Mouse (Mus musculus): ENCODE data around the gene Stx12. TPM values are rescaled to one million over a fixed set of nuclear protein-coding genes. Genes with fewer than 3 reads are reported as not detected.
A peak's percentile ranks its signal among the peaks of the same experiment; 100 is the strongest.
"Not testable (repeated sequence)": the region's sequence is repeated elsewhere in the genome, so short reads cannot be mapped to it uniquely, and the experiment has no call there.

Stx12 gene
- polyA plus RNA-seq (2014; fragmentation: Nextera tagmentation; extraction: Ambion mirVana) = 63.2 and 66.0 TPM in 2 replicates

- peak; percentile 93 for ATAC-seq (ENCODE audit: insufficient number of reproducible peaks, insufficient read depth, low FRiP score, low read depth)
- H3K27ac ChIP-seq (ENCODE audit: low read length) = peak within 1 kb of the TSS; percentile 66; the same call in 1 of the 2 replicates
- WGBS = under 1% methylated on average over 72 of the region's 72 CpGs
Measured at GRCm38 (mm10) chr4:132884064-132884843, at the start of gene Stx12. Gene Stx12, minus strand, starts transcription at chr4:132884509.

GRCm38 (mm10) chr4:132932752-132933404 lies 48.6 kb upstream of the Stx12 start:
- no peak for ATAC-seq (ENCODE audit: insufficient number of reproducible peaks, insufficient read depth, low FRiP score, low read depth)
- Histone ChIP-seq H3K4me1 (ENCODE audit: control insufficient read depth, insufficient read depth, low read length) (no peaks in the 10 kb centered on the region), H3K4me2 (replicated peaks; ENCODE audit: low read depth, low read length) (no peak overlapping the region), H3K36me3 (ENCODE audit: control insufficient read depth, insufficient read depth, low read length) (no peaks in the 10 kb centered on the region), H3K9me3 (ENCODE audit: control insufficient read depth, low read depth, low read length) (no peaks in the 10 kb centered on the region), H3K27me3 (ENCODE audit: control insufficient read depth, insufficient read depth, low read length) (no peaks in the 10 kb centered on the region), H3K27ac (ENCODE audit: low read length) (no peak overlapping the region), H3K9ac (replicated peaks; ENCODE audit: low read depth, low read length) (no peak overlapping the region), H3K4me3 (ENCODE audit: low read depth, low read length) (no peak overlapping the region)
- WGBS = 83% methylated on average over 4 of the region's 4 CpGs

More at GRCm38 (mm10) chr4:132884064-132884843, at the start of gene Stx12:
- H3K9ac ChIP-seq (replicated peaks; ENCODE audit: low read depth, low read length) = peak within 1 kb of the TSS; percentile 93
- H3K27me3 ChIP-seq (ENCODE audit: control insufficient read depth, insufficient read depth, low read length) = no peaks in the 10 kb centered on the region
- peak within 1 kb of the TSS; percentile 82 for H3K4me2 ChIP-seq (replicated peaks; ENCODE audit: low read depth, low read length)
- H3K9me3 ChIP-seq (ENCODE audit: control insufficient read depth, low read depth, low read length) = no peaks in the 10 kb centered on the region
- H3K4me1 ChIP-seq (ENCODE audit: control insufficient read depth, insufficient read depth, low read length) = peaks cover 9% of the 10 kb centered on the region; the same call in 1 of the 2 replicates
- peaks cover 7% of the 10 kb centered on the region; the same call in 1 of the 2 replicates for H3K36me3 ChIP-seq (ENCODE audit: control insufficient read depth, insufficient read depth, low read length)
- peak within 1 kb of the TSS; percentile 86 for H3K4me3 ChIP-seq (ENCODE audit: low read depth, low read length)

GRCm38 (mm10) chr4:132930784-132931183 lies 46.5 kb upstream of the Stx12 start:
- Histone ChIP-seq H3K27ac (ENCODE audit: low read length) (no peak overlapping the region), H3K4me1 (ENCODE audit: control insufficient read depth, insufficient read depth, low read length) (no peaks in the 10 kb centered on the region), H3K4me3 (ENCODE audit: low read depth, low read length) (no peak overlapping the region), H3K9ac (replicated peaks; ENCODE audit: low read depth, low read length) (no peak overlapping the region), H3K36me3 (ENCODE audit: control insufficient read depth, insufficient read depth, low read length) (no peaks in the 10 kb centered on the region), H3K27me3 (ENCODE audit: control insufficient read depth, insufficient read depth, low read length) (no peaks in the 10 kb centered on the region), H3K4me2 (replicated peaks; ENCODE audit: low read depth, low read length) (no peak overlapping the region), H3K9me3 (ENCODE audit: control insufficient read depth, low read depth, low read length) (no peaks in the 10 kb centered on the region)
- ATAC-seq (ENCODE audit: insufficient number of reproducible peaks, insufficient read depth, low FRiP score, low read depth) = no peak
- WGBS = 10% methylated on average over 8 of the region's 8 CpGs

GRCm38 (mm10) chr4:132926520-132926919 lies 42.2 kb upstream of the Stx12 start:
- not testable (repeated sequence) for H3K9ac ChIP-seq (replicated peaks; ENCODE audit: low read depth, low read length)

DNA sequence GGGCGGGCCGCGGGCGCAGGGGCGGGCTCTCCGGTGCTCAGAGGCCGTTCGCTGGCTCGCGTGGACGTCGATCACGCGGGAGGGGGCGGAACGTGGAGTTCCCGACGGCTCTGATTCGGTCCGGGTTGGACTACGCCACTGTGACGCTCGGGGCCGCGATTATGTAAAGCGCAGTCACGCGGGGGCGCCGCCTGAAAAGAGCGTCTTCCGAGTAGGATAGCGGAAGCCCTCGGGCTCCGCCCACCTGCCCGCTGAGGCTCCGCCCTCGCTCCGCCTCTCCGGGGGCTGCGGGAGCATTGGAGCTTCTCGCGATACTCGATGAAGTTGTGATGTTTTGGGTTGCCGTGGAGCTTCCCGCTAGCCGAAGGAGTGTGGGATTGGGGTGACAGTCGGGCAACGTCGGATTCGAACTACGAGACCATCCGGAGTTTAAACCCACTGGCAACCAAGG lies 38.3 kb upstream of the Stx12 start, which contains the start of gene Fam76a:
Gene Fam76a, minus strand, starts transcription at position 1 of the 451 bp plus-strand sequence.
- peak within 1 kb of the TSS; percentile 73 for H3K27ac ChIP-seq (ENCODE audit: low read length)
- peaks cover 3% of the 10 kb centered on the region; the same call in 1 of the 2 replicates for H3K4me1 ChIP-seq (ENCODE audit: control insufficient read depth, insufficient read depth, low read length)
- WGBS = under 1% methylated on average over 52 of the region's 53 CpGs
- H3K4me3 ChIP-seq (ENCODE audit: low read depth, low read length) = peak within 1 kb of the TSS; percentile 94
- H3K9ac ChIP-seq (replicated peaks; ENCODE audit: low read depth, low read length) = peak within 1 kb of the TSS; percentile 77
- H3K9me3 ChIP-seq (ENCODE audit: control insufficient read depth, low read depth, low read length) = no peaks in the 10 kb centered on the region
- ATAC-seq (ENCODE audit: insufficient number of reproducible peaks, insufficient read depth, low FRiP score, low read depth) = peak; percentile 98
- H3K4me2 ChIP-seq (replicated peaks; ENCODE audit: low read depth, low read length) = peak within 1 kb of the TSS; percentile 85
- no peaks in the 10 kb centered on the region for H3K27me3 ChIP-seq (ENCODE audit: control insufficient read depth, insufficient read depth, low read length)
- H3K36me3 ChIP-seq (ENCODE audit: control insufficient read depth, insufficient read depth, low read length) = peaks cover 5% of the 10 kb centered on the region

More at GRCm38 (mm10) chr4:132926520-132926919, 42.2 kb upstream of the Stx12 start:
- not testable (repeated sequence) for H3K27me3 ChIP-seq (ENCODE audit: control insufficient read depth, insufficient read depth, low read length); H3K9me3 ChIP-seq (ENCODE audit: control insufficient read depth, low read depth, low read length); H3K4me3 ChIP-seq (ENCODE audit: low read depth, low read length); ATAC-seq (ENCODE audit: insufficient number of reproducible peaks, insufficient read depth, low FRiP score, low read depth); H3K36me3 ChIP-seq (ENCODE audit: control insufficient read depth, insufficient read depth, low read length); H3K27ac ChIP-seq (ENCODE audit: low read length); H3K4me1 ChIP-seq (ENCODE audit: control insufficient read depth, insufficient read depth, low read length); H3K4me2 ChIP-seq (replicated peaks; ENCODE audit: low read depth, low read length)
- WGBS = 45% methylated on average over 2 of the region's 2 CpGs

GRCm38 (mm10) chr4:132922061-132922530 lies 37.8 kb upstream of the Stx12 start:
- peak; percentile 47; the same call in 1 of the 2 replicates for ATAC-seq (ENCODE audit: insufficient number of reproducible peaks, insufficient read depth, low FRiP score, low read depth)
- H3K4me2 ChIP-seq (replicated peaks; ENCODE audit: low read depth, low read length) = peak overlapping the region; percentile 69
- H3K9me3 ChIP-seq (ENCODE audit: control insufficient read depth, low read depth, low read length) = no peaks in the 10 kb centered on the region
- peak overlapping the region; percentile 77 for H3K9ac ChIP-seq (replicated peaks; ENCODE audit: low read depth, low read length)
- H3K27ac ChIP-seq (ENCODE audit: low read length) = peak overlapping the region; percentile 71
- H3K27me3 ChIP-seq (ENCODE audit: control insufficient read depth, insufficient read depth, low read length) = no peaks in the 10 kb centered on the region
- H3K4me3 ChIP-seq (ENCODE audit: low read depth, low read length) = peak overlapping the region; percentile 94
- WGBS = under 1% methylated on average over 50 of the region's 50 CpGs
- peaks cover 6% of the 10 kb centered on the region for H3K36me3 ChIP-seq (ENCODE audit: control insufficient read depth, insufficient read depth, low read length)
- peaks cover 3% of the 10 kb centered on the region; the same call in 1 of the 2 replicates for H3K4me1 ChIP-seq (ENCODE audit: control insufficient read depth, insufficient read depth, low read length)

GRCm38 (mm10) chr4:132921488-132921887 lies 37.2 kb upstream of the Stx12 start:
- no peak for ATAC-seq (ENCODE audit: insufficient number of reproducible peaks, insufficient read depth, low FRiP score, low read depth)
- H3K4me3 ChIP-seq (ENCODE audit: low read depth, low read length) = peak overlapping the region; percentile 94
- WGBS = 36% methylated on average over 12 of the region's 12 CpGs
- H3K9ac ChIP-seq (replicated peaks; ENCODE audit: low read depth, low read length) = peak overlapping the region; percentile 77
- peak overlapping the region; percentile 69 for H3K4me2 ChIP-seq (replicated peaks; ENCODE audit: low read depth, low read length)
- H3K4me1 ChIP-seq (ENCODE audit: control insufficient read depth, insufficient read depth, low read length) = peaks cover 3% of the 10 kb centered on the region; the same call in 1 of the 2 replicates
- H3K36me3 ChIP-seq (ENCODE audit: control insufficient read depth, insufficient read depth, low read length) = peaks cover 11% of the 10 kb centered on the region
- H3K27me3 ChIP-seq (ENCODE audit: control insufficient read depth, insufficient read depth, low read length) = no peaks in the 10 kb centered on the region
- H3K9me3 ChIP-seq (ENCODE audit: control insufficient read depth, low read depth, low read length) = no peaks in the 10 kb centered on the region
- H3K27ac ChIP-seq (ENCODE audit: low read length) = no peak overlapping the region

GRCm38 (mm10) chr4:132920171-132920570 lies 35.9 kb upstream of the Stx12 start:
- H3K27me3 ChIP-seq (ENCODE audit: control insufficient read depth, insufficient read depth, low read length) = no peaks in the 10 kb centered on the region
- H3K4me3 ChIP-seq (ENCODE audit: low read depth, low read length) = no peak overlapping the region
- no peak overlapping the region for H3K27ac ChIP-seq (ENCODE audit: low read length)
- no peaks in the 10 kb centered on the region for H3K9me3 ChIP-seq (ENCODE audit: control insufficient read depth, low read depth, low read length)
- ATAC-seq (ENCODE audit: insufficient number of reproducible peaks, insufficient read depth, low FRiP score, low read depth) = no peak
- H3K9ac ChIP-seq (replicated peaks; ENCODE audit: low read depth, low read length) = no peak overlapping the region
- 79% methylated on average over 4 of the region's 4 CpGs for WGBS
- peaks cover 3% of the 10 kb centered on the region; the same call in 1 of the 2 replicates for H3K4me1 ChIP-seq (ENCODE audit: control insufficient read depth, insufficient read depth, low read length)
- no peak overlapping the region for H3K4me2 ChIP-seq (replicated peaks; ENCODE audit: low read depth, low read length)
- H3K36me3 ChIP-seq (ENCODE audit: control insufficient read depth, insufficient read depth, low read length) = peaks cover 16% of the 10 kb centered on the region

All from stomach, embryonic 14.5 days (tissue).